Mouse (Mus musculus): ENCODE results near the gene Zfp369. TPM values are rescaled to one million over a fixed set of nuclear protein-coding genes. Genes with fewer than 3 reads are reported as not detected.

Gene Zfp369
- total RNA-seq (2023; ENCODE audit: inconsistent age): 37.8 to 46.4 TPM (median 41.3 TPM) in 4 replicates

GRCm38 (mm10) chr13:65278383-65279341 lies at the start of gene Zfp369:
TSS of gene Zfp369 (plus strand) at chr13:65278814.

GRCm38 (mm10) chr13:65259239-65259638 lies 19.4 kb upstream of the Zfp369 start, which contains the start of gene Gm10775:
TSS of gene Gm10775 (plus strand) at chr13:65259539.

Other genes starting within 250 kb of the Zfp369 start
- gene Spata31d1c, start 245.8 kb upstream of the Zfp369 start, total RNA-seq (2023; ENCODE audit: inconsistent age): not detected in 4 replicates
- gene Prss47, start 226.1 kb upstream of the Zfp369 start, total RNA-seq (2023; ENCODE audit: inconsistent age): 0.51 to 1.1 TPM (median 0.90 TPM) in 3 of 4 replicates, not detected in the other
- gene Mfsd14b, start 165.8 kb upstream of the Zfp369 start, total RNA-seq (2023; ENCODE audit: inconsistent age): 45.3 to 51.2 TPM (median 49.5 TPM) in 4 replicates
- gene Olfr465-ps1, start 140.7 kb upstream of the Zfp369 start, total RNA-seq (2023; ENCODE audit: inconsistent age): not detected in 4 replicates
- gene Olfr466, start 128.6 kb upstream of the Zfp369 start, total RNA-seq (2023; ENCODE audit: inconsistent age): not detected in 4 replicates
- not detected in 4 replicates for gene Nlrp4f, start 72.8 kb upstream of the Zfp369 start, total RNA-seq (2023; ENCODE audit: inconsistent age)
- gene Gm10775, start 19.3 kb upstream of the Zfp369 start, total RNA-seq (2023; ENCODE audit: inconsistent age): not detected in 4 replicates
- gene Gm10139, start 233.9 kb downstream of the Zfp369 start, total RNA-seq (2023; ENCODE audit: inconsistent age): not detected in 4 replicates